Mouse (Mus musculus) cortical plate, adult 2 months (tissue): ENCODE measurements around the gene Aacs. TPM values are rescaled to one million over a fixed set of nuclear protein-coding genes. Genes with fewer than 3 reads are reported as not detected.

Source experiments
- H3K27ac ChIP-seq: fragments of 200-500 bp; 2 replicates; pipeline ENCODE4 v1.5.1; 2012; ENCODE audit warnings: low read length, control low read depth, inconsistent platforms; ENCODE audit not compliant: insufficient read depth
- H3K4me1 ChIP-seq: fragments of 200-500 bp; 2 replicates; pipeline ENCODE4 v1.6.1; 2011; ENCODE audit warnings: low read length; ENCODE audit not compliant: control insufficient read depth, insufficient read depth
- H3K4me3 ChIP-seq: fragments of 200-500 bp; 2 replicates; pipeline ENCODE4 v1.5.1; 2011; ENCODE audit warnings: mild to moderate bottlenecking, low read length, control low read depth; ENCODE audit not compliant: insufficient read depth
- CTCF ChIP-seq: fragments of 200-500 bp; IDR thresholded peaks from 2 replicates; pipeline ENCODE4 v1.5.1; 2011; ENCODE audit warnings: mild to moderate bottlenecking, control low read depth, low read length; ENCODE audit not compliant: insufficient read depth; ENCODE audit errors: extremely low read depth
- POLR2A ChIP-seq: fragments of 200-500 bp; IDR thresholded peaks from 2 replicates; pipeline ENCODE4 v1.6.1; 2011; ENCODE audit warnings: mild to moderate bottlenecking, low read length, control low read depth; ENCODE audit not compliant: insufficient read depth; ENCODE audit errors: extremely low read depth
- polyA plus RNA-seq: library from polyadenylated mRNA; depleted of rRNA; stranded (reverse); fragments of >200 nt; gene quantifications from 2 replicates; pipeline ENCODE4 v1.2.3, GENCODE M21; 2012

Gene Aacs
- polyA plus RNA-seq, 1 experiment: 51.8 TPM

DNA sequence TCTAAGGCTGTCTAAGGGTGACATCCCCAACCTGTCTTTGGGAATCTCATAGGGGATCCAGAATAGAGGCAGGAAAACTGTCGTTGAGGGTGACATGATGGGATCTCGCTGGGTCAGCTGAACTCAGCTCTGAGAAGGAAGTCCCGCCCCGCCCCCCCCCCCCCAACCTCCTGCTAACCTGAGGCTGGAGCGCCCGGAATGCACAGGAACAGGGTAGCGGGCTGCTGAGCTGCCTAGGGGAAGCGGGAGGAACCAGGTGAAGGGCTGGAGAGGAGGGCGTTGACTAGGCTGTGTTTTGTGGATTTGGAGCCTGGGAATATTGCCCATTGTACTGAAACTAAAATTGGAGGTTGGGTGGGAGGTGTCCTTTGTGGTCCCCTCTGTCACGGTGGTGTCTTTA lies 32.4 kb downstream of the Aacs start:
- TF ChIP-seq POLR2A (no peak), CTCF (no peak)
- Histone ChIP-seq H3K27ac (no peak overlapping the region), H3K4me3 (no peak overlapping the region), H3K4me1 (peaks cover 7% of the 10 kb centered on the region)

- peaks cover 6% of the 10 kb centered on the region for H3K4me1 ChIP-seq
- no peak overlapping the region for H3K4me3 ChIP-seq
- TF ChIP-seq CTCF (peak; percentile 83), POLR2A (no peak)
- H3K27ac ChIP-seq: no peak overlapping the region
Measured at GRCm38 (mm10) chr5:125509541-125509940, 33.9 kb downstream of the Aacs start.

DNA sequence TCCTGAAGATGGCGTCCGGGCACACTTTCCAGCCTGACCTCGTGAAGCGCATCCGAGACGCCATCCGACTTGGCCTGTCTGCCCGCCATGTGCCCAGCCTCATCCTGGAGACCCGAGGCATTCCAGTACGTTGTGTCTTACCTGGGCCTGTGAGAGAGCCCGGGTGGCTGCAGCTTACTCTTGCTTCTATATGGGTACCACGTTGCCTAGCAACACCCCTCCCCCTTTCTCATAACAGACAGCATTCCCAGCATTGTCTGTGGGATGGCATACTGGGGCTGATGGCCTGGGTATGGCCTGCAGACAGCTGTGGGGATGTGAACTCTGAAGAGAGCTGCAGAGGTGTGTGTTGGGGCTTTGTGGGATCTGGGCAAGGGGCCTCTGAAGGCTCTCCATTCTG lies 39.4 kb downstream of the Aacs start:
- Histone ChIP-seq H3K4me1 (peaks cover 2% of the 10 kb centered on the region), H3K27ac (no peak overlapping the region), H3K4me3 (no peak overlapping the region)
- TF ChIP-seq POLR2A: no peak
- TF ChIP-seq CTCF: no peak

DNA sequence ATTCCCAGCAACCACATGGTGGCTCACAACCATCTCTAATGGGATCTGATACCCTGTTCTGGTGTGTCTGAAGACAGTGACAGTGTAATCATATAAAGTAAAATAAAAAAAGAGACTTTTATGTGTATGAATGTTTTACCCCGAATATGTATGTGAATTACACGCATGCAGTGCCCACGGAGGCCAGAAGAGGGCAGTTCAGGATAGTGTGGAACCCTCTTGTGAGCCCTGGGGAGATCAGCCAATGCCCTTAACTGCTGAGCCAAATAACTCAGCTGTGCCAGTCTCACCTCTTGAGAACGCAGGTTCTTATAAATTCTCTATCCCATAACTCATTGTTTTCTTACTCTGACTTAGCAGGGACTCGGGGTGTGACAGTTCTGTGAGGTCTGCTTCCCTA lies 43.0 kb downstream of the Aacs start:
- Histone ChIP-seq H3K4me3 (no peak overlapping the region), H3K4me1 (peaks cover 6% of the 10 kb centered on the region), H3K27ac (no peak overlapping the region)
- no peak for TF ChIP-seq POLR2A
- peak; percentile 61 for TF ChIP-seq CTCF

DNA sequence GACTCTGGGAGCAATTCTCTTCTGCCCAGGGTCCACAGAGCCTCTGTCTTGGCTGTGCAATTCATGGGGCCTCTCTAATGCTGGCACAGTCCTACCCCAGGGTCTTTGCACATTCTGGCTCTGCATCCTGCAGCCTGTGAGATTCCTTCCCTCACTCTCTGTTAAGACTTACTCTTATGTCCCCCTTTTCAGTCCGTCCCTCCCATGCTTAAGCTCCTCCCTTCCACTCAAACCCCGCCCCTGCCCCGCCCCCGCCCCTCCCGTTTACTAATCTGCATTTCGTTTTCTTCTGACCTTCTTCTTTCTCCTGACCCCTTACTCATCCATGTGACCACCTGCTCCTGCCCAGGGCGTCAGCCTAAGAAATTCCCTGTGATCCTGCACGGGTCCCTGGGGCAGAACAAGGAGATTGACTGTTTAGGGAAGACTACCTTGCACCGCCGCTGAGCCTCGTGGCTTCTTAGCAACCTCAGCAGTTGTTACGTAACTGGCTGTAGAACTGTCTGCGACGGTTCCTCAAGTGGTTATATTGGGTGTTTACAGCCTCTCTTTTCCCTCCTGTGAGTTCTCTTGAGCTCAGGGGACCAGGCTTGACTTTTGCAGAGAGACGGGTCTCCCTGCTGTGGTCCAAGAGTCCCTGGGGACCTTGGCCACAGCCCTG lies 45.4 kb downstream of the Aacs start:
- 0 out of 2 replicates have a peak overlapping the region, but pooled peaks have one; percentile 8 for H3K4me3 ChIP-seq
- no peak for TF ChIP-seq CTCF
- TF ChIP-seq POLR2A: no peak
- peak overlapping the region; percentile 69 for H3K27ac ChIP-seq
- H3K4me1 ChIP-seq: peaks cover 6% of the 10 kb centered on the region

- Histone ChIP-seq H3K4me3 (no peak overlapping the region), H3K27ac (no peak overlapping the region), H3K4me1 (peaks cover 6% of the 10 kb centered on the region)
- TF ChIP-seq POLR2A (no peak), CTCF (no peak)
Measured at GRCm38 (mm10) chr5:125523361-125523760, 47.7 kb downstream of the Aacs start.

- no peak for TF ChIP-seq POLR2A
- TF ChIP-seq CTCF: peak; percentile 35
- Histone ChIP-seq H3K4me3 (no peak overlapping the region), H3K4me1 (0 out of 2 replicates have a peak, but pooled peaks cover 4% of the 10 kb centered on the region), H3K27ac (no peak overlapping the region)
Measured at GRCm38 (mm10) chr5:125525516-125525915, 49.9 kb downstream of the Aacs start.

GRCm38 (mm10) chr5:125526464-125526863 lies 50.9 kb downstream of the Aacs start:
- Histone ChIP-seq H3K27ac (no peak overlapping the region), H3K4me1 (0 out of 2 replicates have a peak, but pooled peaks cover 1% of the 10 kb centered on the region), H3K4me3 (no peak overlapping the region)
- no peak for TF ChIP-seq POLR2A
- TF ChIP-seq CTCF: peak; percentile 44

GRCm38 (mm10) chr5:125529109-125529508 lies 53.5 kb downstream of the Aacs start:
- no peaks in the 10 kb centered on the region for H3K4me1 ChIP-seq
- TF ChIP-seq POLR2A (no peak), CTCF (peak; percentile 96)
- no peak overlapping the region for H3K27ac ChIP-seq
- no peak overlapping the region for H3K4me3 ChIP-seq

DNA sequence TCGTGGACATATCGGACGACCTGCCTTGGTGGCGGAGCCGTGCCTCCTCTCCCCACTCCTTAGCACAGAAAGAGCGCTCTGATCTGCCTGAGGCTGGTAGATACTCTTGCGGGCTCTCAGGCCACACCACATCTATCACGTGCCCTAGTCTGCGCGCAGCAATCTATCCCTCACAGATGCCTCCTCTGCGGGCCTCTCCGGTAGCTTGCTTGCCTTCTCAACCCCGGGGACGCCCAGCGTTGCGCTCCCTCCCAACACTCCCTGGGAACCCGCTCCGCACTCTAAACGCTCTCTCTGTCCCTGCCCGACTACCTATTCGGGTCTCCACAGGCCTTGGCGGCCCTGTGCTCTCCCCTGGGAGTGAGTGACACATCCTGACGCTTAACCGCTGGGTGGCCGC lies 56.0 kb downstream of the Aacs start, which contains the start of gene Tmem132b:
Gene Tmem132b, plus strand, starts transcription at position 141 of the 400 bp plus-strand sequence.
- peaks cover 2% of the 10 kb centered on the region; the same call in 1 of the 2 replicates for H3K4me1 ChIP-seq
- H3K27ac ChIP-seq: peak within 1 kb of the TSS; percentile 98
- H3K4me3 ChIP-seq: peak within 1 kb of the TSS; percentile 77
- TF ChIP-seq POLR2A (peak; percentile 63), CTCF (no peak)

DNA sequence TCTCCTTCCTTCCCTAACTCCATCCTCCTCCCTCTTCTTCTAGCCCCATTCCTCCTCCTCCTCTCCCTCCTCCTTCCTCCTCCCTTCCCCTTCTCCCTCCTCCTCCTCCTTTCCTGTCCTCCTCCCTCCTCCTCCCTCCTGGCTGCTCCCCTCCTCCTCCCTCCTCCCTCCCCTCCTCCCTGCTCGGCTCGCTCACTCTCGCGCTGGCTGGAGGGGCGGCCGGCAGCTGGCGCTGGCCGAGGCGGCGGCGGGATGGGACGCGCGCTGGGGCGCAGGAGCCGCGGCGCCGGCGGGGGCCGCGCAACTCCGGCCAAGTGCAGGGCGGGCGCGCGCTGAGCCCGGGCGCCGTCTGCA lies 56.6 kb downstream of the Aacs start:
- Histone ChIP-seq H3K27ac (peak overlapping the region; percentile 98), H3K4me3 (peak overlapping the region; percentile 77), H3K4me1 (peaks cover 2% of the 10 kb centered on the region; the same call in 1 of the 2 replicates)
- TF ChIP-seq CTCF: no peak
- TF ChIP-seq POLR2A: 0 out of 2 replicates have a peak, but pooled peaks have one; percentile 28
